Mouse (Mus musculus) liver, postnatal 0 days (tissue): ENCODE data around the gene Mvk. TPM values are rescaled to one million over a fixed set of nuclear protein-coding genes. Genes with fewer than 3 reads are reported as not detected.

ENCODE experiments used
- ATAC-seq: fragments of 200-750 bp; cut with Nextera tagmentation; 2 replicates; pipeline ENCODE4 v1.8.0; 2017; ENCODE audit warnings: mild to moderate bottlenecking, moderate library complexity
- DNase-seq: peaks from one replicate; pipeline ENCODE4 v3.0.0-alpha.2; 2016
- H3K27ac ChIP-seq: fragments of 300-500 bp; sonication (generic); 2 replicates; pipeline ENCODE4 v1.5.1; 2014; ENCODE audit warnings: antibody characterized with exemption, moderate library complexity, mild to moderate bottlenecking, low read depth
- H3K27me3 ChIP-seq: fragments of 300-500 bp; sonication (generic); 2 replicates; pipeline ENCODE4 v1.6.1; 2014; ENCODE audit warnings: low read length, control low read depth, mixed read lengths; ENCODE audit not compliant: insufficient read depth
- H3K36me3 ChIP-seq: fragments of 300-500 bp; sonication (generic); replicated peaks from 2 replicates; pipeline ENCODE4 v1.6.1; 2014; ENCODE audit warnings: mild to moderate bottlenecking, control low read depth, low read length, moderate library complexity, mixed read lengths; ENCODE audit not compliant: insufficient read depth
- H3K4me1 ChIP-seq: fragments of 300-500 bp; sonication (generic); 2 replicates; pipeline ENCODE4 v1.6.1; 2014; ENCODE audit warnings: antibody characterized with exemption, mild to moderate bottlenecking, control low read depth; ENCODE audit not compliant: insufficient read depth
- H3K4me2 ChIP-seq: fragments of 300-500 bp; sonication (generic); 2 replicates; pipeline ENCODE4 v1.6.1; 2014; ENCODE audit warnings: low read depth, mild to moderate bottlenecking, low read length, moderate library complexity, mixed read lengths
- H3K4me3 ChIP-seq: fragments of 300-500 bp; sonication (generic); 2 replicates; pipeline ENCODE4 v1.5.1; 2014; ENCODE audit warnings: low read depth, low read length
- H3K9ac ChIP-seq: fragments of 300-500 bp; sonication (generic); replicated peaks from 2 replicates; pipeline ENCODE4 v1.6.1; 2014; ENCODE audit warnings: mild to moderate bottlenecking, moderate library complexity
- H3K9me3 ChIP-seq: fragments of 300-500 bp; sonication (generic); 2 replicates; pipeline ENCODE4 v1.6.1; 2016; ENCODE audit warnings: mild to moderate bottlenecking, control low read depth, low read length, mixed read lengths
- CTCF ChIP-seq: sonication (generic); IDR thresholded peaks from 2 replicates; pipeline ENCODE4 v1.5.1; 2016; ENCODE audit warnings: antibody characterized with exemption, low read depth
- EP300 ChIP-seq: IDR thresholded peaks from 2 replicates; pipeline ENCODE4 v1.6.1; 2016; ENCODE audit warnings: antibody characterized with exemption, low read depth, mild to moderate bottlenecking
- WGBS: fragments of 180-500 bp; shearing (Covaris S2); extraction: QIAGEN DNeasy Blood & Tissue Kit; methylation state at CpG from one replicate; pipeline ENCODE4 v1.1.7; 2014; ENCODE audit not compliant: insufficient replicate concordance; 5-methylcytosine and 5-hydroxymethylcytosine counted together
- microRNA-seq: library from miRNA; unstranded; fragments of <30 nt; microRNA quantifications from one replicate; pipeline ENCODE4, GENCODE M21; 2016
- polyA plus RNA-seq: library from polyadenylated mRNA; unstranded; fragments of >200 nt; fragmentation: Nextera tagmentation; extraction: Ambion mirVana; gene quantifications from 2 replicates; pipeline ENCODE4 v1.2.1, GENCODE M21; 2015

The Mvk gene
- polyA plus RNA-seq, 1 experiment from 2014 or later, result 9.4 TPM

DNA sequence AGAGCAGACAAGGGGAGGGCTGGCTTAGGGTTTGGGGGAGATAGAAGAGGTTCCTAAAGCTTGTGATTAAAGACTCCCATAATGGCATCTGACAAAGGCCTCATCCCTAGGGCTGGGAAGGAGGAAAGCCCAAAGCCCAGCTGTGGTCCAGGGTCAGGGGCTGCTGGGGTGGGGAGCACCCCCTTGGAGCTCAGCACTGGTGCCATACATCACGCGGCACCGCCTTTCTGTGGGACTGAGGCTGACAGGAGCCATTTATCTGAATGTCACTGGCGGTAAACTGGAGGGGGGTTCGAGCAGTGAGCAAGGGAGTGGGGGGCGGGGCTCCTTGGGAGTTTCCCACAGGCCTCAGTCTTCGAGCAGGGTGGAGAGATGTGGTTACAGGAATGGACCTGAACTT, 65.4 kb downstream of the Mvk start:
- Histone ChIP-seq H3K4me3 (no peak overlapping the region), H3K9ac (no peak overlapping the region), H3K27me3 (peaks cover 9% of the 10 kb centered on the region; the same call in 1 of the 2 replicates), H3K9me3 (no peaks in the 10 kb centered on the region), H3K4me1 (no peaks in the 10 kb centered on the region), H3K36me3 (no peaks in the 10 kb centered on the region), H3K27ac (no peak overlapping the region), H3K4me2 (no peak overlapping the region)
- 50% methylated on average over 7 of the region's 7 CpGs for WGBS
- ATAC-seq, result no peak
- no peak for DNase-seq
- TF ChIP-seq CTCF (no peak), EP300 (no peak)

Small RNAs within 50 kb of the gene (microRNA-seq; reads per million reads assigned to microRNA genes)
- not detected for gene Mir7027

Other genes starting within 250 kb of the Mvk start
- not detected in 2 replicates for gene Foxn4, start 170.5 kb upstream of the Mvk start, polyA plus RNA-seq
- 0.28 and 0.37 TPM in 2 replicates for gene Myo1h, start 155.1 kb upstream of the Mvk start, polyA plus RNA-seq
- gene Kctd10, start 63.8 kb upstream of the Mvk start, polyA plus RNA-seq, result 16.4 and 17.4 TPM in 2 replicates
- 11.1 and 11.3 TPM in 2 replicates for gene Ube3b, start 63.7 kb upstream of the Mvk start, polyA plus RNA-seq
- 3.8 and 4.5 TPM in 2 replicates for gene Mmab, start 209 bp upstream of the Mvk start, polyA plus RNA-seq
- gene Fam222a, start 123.7 kb downstream of the Mvk start, polyA plus RNA-seq, result 0.80 and 1.8 TPM in 2 replicates
- gene Trpv4, start 214.2 kb downstream of the Mvk start, polyA plus RNA-seq, result 0.32 and 0.38 TPM in 2 replicates
- 23.1 and 23.8 TPM in 2 replicates for gene Gltp, start 246.7 kb downstream of the Mvk start, polyA plus RNA-seq